Comparison of ENCODE assay signal across 11 mouse cellular contexts in the genomic region with DNA sequence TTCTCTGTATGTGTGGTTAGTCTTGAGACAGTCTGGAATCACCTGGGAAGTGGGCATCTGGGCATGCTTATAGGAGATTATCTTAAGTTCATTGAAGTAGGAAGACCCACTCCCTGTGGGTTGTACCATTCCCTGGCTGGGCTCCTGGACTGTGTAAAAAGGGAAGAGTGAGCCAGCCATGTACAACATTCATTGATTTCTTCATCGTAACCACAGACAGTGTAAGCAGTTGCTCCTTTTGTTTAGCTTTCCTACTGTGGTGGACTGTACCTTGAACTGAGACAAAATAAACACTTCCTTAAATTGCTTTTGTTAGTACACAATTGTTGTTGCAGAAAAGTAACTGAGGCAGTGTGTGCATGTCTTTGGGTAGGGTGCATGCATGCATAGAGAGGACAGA. TPM values are rescaled to one million over a fixed set of nuclear protein-coding genes. Genes with fewer than 3 reads are reported as not detected.
DNase-seq lines count a peak whose midpoint lies in the region; ATAC-seq and TF ChIP-seq lines count a peak whose summit lies in the region.
"Had no signal": no experiment of that assay in that cellular context is flagged by ENCODE, and none has a peak within 500 bp of the region (broad histone marks: within the 10 kb centered on the region; RNA-seq: fewer than 3 reads in every experiment).

No protein-coding gene starts in this region.

- 71% methylated on average over 1 of the region's 1 CpGs for WGBS in hindbrain, embryonic 16.5 days
- 93% methylated on average over 1 of the region's 1 CpGs for WGBS in hindbrain, embryonic 10.5 days
- 42% methylated on average over 1 of the region's 1 CpGs for WGBS in bone marrow, adult 2 months
- WGBS in liver, postnatal 0 days (ENCODE audit: insufficient replicate concordance), result 57% methylated on average over 1 of the region's 1 CpGs
- WGBS in heart, embryonic 11.5 days (ENCODE audit: insufficient replicate concordance), result 84% methylated on average over 1 of the region's 1 CpGs

- no peaks in the 10 kb centered on the region for H3K36me3 ChIP-seq in hindbrain, embryonic 16.5 days (ENCODE audit: control insufficient read depth, insufficient read depth, low read length)
- H3K36me3 ChIP-seq in hindbrain, embryonic 10.5 days, result peaks cover 10% of the 10 kb centered on the region; the same call in 1 of the 2 replicates
- peaks cover 6% of the 10 kb centered on the region for H3K36me3 ChIP-seq in liver, postnatal 0 days (replicated peaks; ENCODE audit: insufficient read depth, low read length)
- H3K36me3 ChIP-seq in heart, embryonic 11.5 days (ENCODE audit: control insufficient read depth, insufficient read depth, low read length), result no peaks in the 10 kb centered on the region

- H3K27ac ChIP-seq in hindbrain, embryonic 16.5 days (ENCODE audit: low read depth, low read length), result no peak overlapping the region
- no peak overlapping the region for H3K27ac ChIP-seq in hindbrain, embryonic 10.5 days
- H3K27ac ChIP-seq in bone marrow, adult 2 months (ENCODE audit: control insufficient read depth, insufficient read depth, low read depth, low read length, poor library complexity), result peak overlapping the region; percentile 80
- H3K27ac ChIP-seq in liver, postnatal 0 days (ENCODE audit: low read depth), result peak overlapping the region; percentile 76
- no peak overlapping the region for H3K27ac ChIP-seq in heart, embryonic 11.5 days (ENCODE audit: low read depth, low read length)
- H3K27ac ChIP-seq: limb, embryonic 10.5 days had no signal

- H3K9me3 ChIP-seq in hindbrain, embryonic 16.5 days (ENCODE audit: control insufficient read depth, low read length), result no peaks in the 10 kb centered on the region
- H3K9me3 ChIP-seq in hindbrain, embryonic 10.5 days, result no peaks in the 10 kb centered on the region
- no peaks in the 10 kb centered on the region for H3K9me3 ChIP-seq in liver, postnatal 0 days (ENCODE audit: low read length)
- H3K9me3 ChIP-seq in heart, embryonic 11.5 days (replicated peaks; ENCODE audit: control insufficient read depth, low read length), result no peaks in the 10 kb centered on the region
- H3K9me3 ChIP-seq: limb, embryonic 10.5 days had no signal

- DNase-seq in hindbrain, embryonic 10.5 days (ENCODE audit: low spot score), result no peak
- peak; percentile 42 for DNase-seq in 416B (ENCODE audit: low read depth)
- no peak for DNase-seq in liver, postnatal 0 days
- DNase-seq in left cerebral cortex, adult 8-10 months (ENCODE audit: low spot score in 2 of 2), result no peak
- DNase-seq: kidney, adult 8-10 months; kidney, postnatal 4 days had no signal

- no peak overlapping the region for H3K9ac ChIP-seq in hindbrain, embryonic 16.5 days (ENCODE audit: low read depth, low read length)
- H3K9ac ChIP-seq in liver, postnatal 0 days (replicated peaks), result no peak overlapping the region
- no peak overlapping the region for H3K9ac ChIP-seq in heart, embryonic 11.5 days (ENCODE audit: low read depth, low read length)
- H3K9ac ChIP-seq: lung, embryonic 14.5 days had no signal

- TF ChIP-seq POLR2A in bone marrow, adult 2 months (IDR thresholded peaks at IDR 0.05; ENCODE audit: borderline replicate concordance, control insufficient read depth, low read depth, low read length), result no peak

- ATAC-seq in hindbrain, embryonic 16.5 days, result peak; percentile 62
- peak; percentile 80 for ATAC-seq in liver, postnatal 0 days
- ATAC-seq in heart, embryonic 11.5 days (replicated peaks; ENCODE audit: insufficient number of reproducible peaks, low FRiP score, low TSS enrichment), result no peak

- TF ChIP-seq CTCF in bone marrow, adult 2 months (IDR thresholded peaks at IDR 0.05; ENCODE audit: control insufficient read depth, insufficient read depth, low read length), result no peak
- TF ChIP-seq CTCF in liver, postnatal 0 days (IDR thresholded peaks at IDR 0.05; ENCODE audit: low read depth), result no peak

- H3K27me3 ChIP-seq in hindbrain, embryonic 16.5 days (replicated peaks; ENCODE audit: control insufficient read depth, insufficient read depth, low read length), result no peaks in the 10 kb centered on the region; the same call in 1 of the 2 replicates
- no peaks in the 10 kb centered on the region for H3K27me3 ChIP-seq in hindbrain, embryonic 10.5 days (ENCODE audit: insufficient read depth, poor library complexity, severe bottlenecking)
- no peaks in the 10 kb centered on the region for H3K27me3 ChIP-seq in liver, postnatal 0 days (ENCODE audit: insufficient read depth, low read length)
- no peaks in the 10 kb centered on the region for H3K27me3 ChIP-seq in heart, embryonic 11.5 days (ENCODE audit: control insufficient read depth, insufficient read depth, low read length)

- no peak overlapping the region for H3K4me3 ChIP-seq in hindbrain, embryonic 16.5 days (ENCODE audit: low read length)
- no peak overlapping the region for H3K4me3 ChIP-seq in hindbrain, embryonic 10.5 days
- no peak overlapping the region for H3K4me3 ChIP-seq in bone marrow, adult 2 months (replicated peaks; ENCODE audit: control insufficient read depth, low read depth, low read length)
- no peak overlapping the region for H3K4me3 ChIP-seq in liver, postnatal 0 days (ENCODE audit: low read depth, low read length)
- H3K4me3 ChIP-seq in heart, embryonic 11.5 days (ENCODE audit: low read depth, low read length), result no peak overlapping the region
- H3K4me3 ChIP-seq: limb, embryonic 10.5 days had no signal

- no peak overlapping the region for H3K4me2 ChIP-seq in hindbrain, embryonic 16.5 days (ENCODE audit: low read length)
- peak overlapping the region; percentile 10; the same call in 1 of the 2 replicates for H3K4me2 ChIP-seq in liver, postnatal 0 days (ENCODE audit: low read depth, low read length)
- no peak overlapping the region for H3K4me2 ChIP-seq in heart, embryonic 11.5 days
- H3K4me2 ChIP-seq: lung, embryonic 14.5 days had no signal

- TF ChIP-seq EP300 in liver, postnatal 0 days (IDR thresholded peaks at IDR 0.05; ENCODE audit: low read depth), result no peak

- no peaks in the 10 kb centered on the region for H3K4me1 ChIP-seq in hindbrain, embryonic 16.5 days (ENCODE audit: control insufficient read depth, insufficient read depth, low read depth, low read length)
- no peaks in the 10 kb centered on the region; the same call in 1 of the 2 replicates for H3K4me1 ChIP-seq in hindbrain, embryonic 10.5 days (replicated peaks)
- H3K4me1 ChIP-seq in bone marrow, adult 2 months (ENCODE audit: control insufficient read depth, insufficient read depth, low read length), result peaks cover 8% of the 10 kb centered on the region
- H3K4me1 ChIP-seq in liver, postnatal 0 days (ENCODE audit: insufficient read depth), result peaks cover 26% of the 10 kb centered on the region
- H3K4me1 ChIP-seq in heart, embryonic 11.5 days (ENCODE audit: control insufficient read depth, insufficient read depth, low read length), result no peaks in the 10 kb centered on the region
- H3K4me1 ChIP-seq: limb, embryonic 10.5 days had no signal

RNA-seq across cellular contexts. Expression of gene Hacd2, which starts 33.6 kb away (rescaled TPM):
- polyA plus RNA-seq in hindbrain, embryonic 16.5 days (2015; fragmentation: Nextera tagmentation; extraction: Ambion mirVana), result 47.3 and 49.9 TPM in 2 replicates
- 72.5 and 74.9 TPM in 2 replicates for polyA plus RNA-seq in hindbrain, embryonic 10.5 days (2016; fragmentation: Nextera tagmentation; extraction: Ambion mirVana)
- 2.7 and 10.6 TPM in 2 replicates for polyA plus RNA-seq in bone marrow, adult 2 months (2011; ENCODE audit: insufficient read depth, insufficient read length, low replicate concordance, missing spikeins)
- polyA plus RNA-seq in liver, postnatal 0 days (2015; fragmentation: Nextera tagmentation; extraction: Ambion mirVana), result 138 and 154 TPM in 2 replicates
- 32.3 and 34.2 TPM in 2 replicates for polyA plus RNA-seq in heart, embryonic 11.5 days (2014; fragmentation: Nextera tagmentation; extraction: Ambion mirVana)
- total RNA-seq in left cerebral cortex, adult 8-10 months (2022), result 10 to 100 TPM; 26.1 to 37.7 (median 30.3) TPM

Comparison
In these comparisons a context has a peak if more than half of its experiments do, and no peak if none do; other contexts are left out.
1. H3K27ac ChIP-seq: peak in bone marrow, adult 2 months (single experiment) and liver, postnatal 0 days (single experiment); none in hindbrain, embryonic 16.5 days (single experiment), hindbrain, embryonic 10.5 days (single experiment) and heart, embryonic 11.5 days (single experiment).